Mouse (Mus musculus) olfactory bulb, adult 2 months (tissue): ENCODE measurements around the gene Ano4. TPM values are rescaled to one million over a fixed set of nuclear protein-coding genes. Genes with fewer than 3 reads are reported as not detected.

ENCODE experiments used
- H3K27ac ChIP-seq: fragments of 200-500 bp; 2 replicates; pipeline ENCODE4 v1.5.1; 2012; ENCODE audit warnings: low read depth, low read length; ENCODE audit not compliant: insufficient read depth
- H3K4me1 ChIP-seq: fragments of 200-500 bp; 2 replicates; pipeline ENCODE4 v1.6.1; 2012; ENCODE audit warnings: low read length; ENCODE audit not compliant: control insufficient read depth, insufficient read depth
- H3K4me3 ChIP-seq: fragments of 200-500 bp; 2 replicates; pipeline ENCODE4 v1.5.1; 2012; ENCODE audit warnings: mild to moderate bottlenecking, low read depth, low read length, moderate library complexity; ENCODE audit not compliant: insufficient read depth
- CTCF ChIP-seq: fragments of 200-500 bp; IDR thresholded peaks from 2 replicates; pipeline ENCODE4 v1.5.1; 2012; ENCODE audit warnings: low read depth, mild to moderate bottlenecking, low read length, moderate library complexity; ENCODE audit not compliant: insufficient read depth
- POLR2A ChIP-seq: fragments of 200-500 bp; IDR thresholded peaks from 2 replicates; pipeline ENCODE4 v1.6.1; 2012; ENCODE audit warnings: mild to moderate bottlenecking, low read depth, low read length, moderate library complexity; ENCODE audit not compliant: insufficient read depth
- WGBS: fragments of 180-500 bp; shearing (Covaris S2); methylation state at CpG from one replicate; pipeline ENCODE4 v1.1.7; 2018; 5-methylcytosine and 5-hydroxymethylcytosine counted together
- polyA plus RNA-seq: library from polyadenylated mRNA; stranded (reverse); fragments of >200 nt; gene quantifications from 2 replicates; pipeline ENCODE4 v1.2.4, GENCODE M21; 2012; ENCODE audit warnings: low replicate concordance; ENCODE audit not compliant: missing spikeins, insufficient read depth, insufficient read length

Ano4 gene
- polyA plus RNA-seq, 1 experiment = not detected

DNA sequence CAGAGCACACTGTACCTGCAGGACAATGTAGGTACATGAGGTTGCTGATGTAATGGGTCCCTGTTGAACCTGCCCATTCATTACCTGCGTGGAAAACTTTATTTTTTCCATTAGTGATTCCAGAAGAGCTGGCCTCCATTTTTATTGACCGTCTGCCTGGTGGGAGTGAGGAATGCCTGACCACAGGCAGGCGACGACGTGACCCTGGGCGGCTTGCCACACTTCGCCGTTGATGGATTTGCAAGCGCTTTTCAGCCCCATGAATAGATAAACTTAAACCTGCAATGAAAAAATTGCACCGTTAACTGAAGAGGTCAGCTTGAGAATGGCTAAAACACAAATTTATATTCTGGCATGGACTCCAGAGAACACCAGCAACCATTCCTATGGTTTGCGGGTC, 195.4 kb downstream of the Ano4 start:
- 86% methylated on average over 11 of the region's 11 CpGs for WGBS
- Histone ChIP-seq H3K4me1 (peaks cover 3% of the 10 kb centered on the region; the same call in 1 of the 2 replicates), H3K27ac (no peak overlapping the region), H3K4me3 (no peak overlapping the region)
- TF ChIP-seq POLR2A = no peak
- TF ChIP-seq CTCF = no peak

DNA sequence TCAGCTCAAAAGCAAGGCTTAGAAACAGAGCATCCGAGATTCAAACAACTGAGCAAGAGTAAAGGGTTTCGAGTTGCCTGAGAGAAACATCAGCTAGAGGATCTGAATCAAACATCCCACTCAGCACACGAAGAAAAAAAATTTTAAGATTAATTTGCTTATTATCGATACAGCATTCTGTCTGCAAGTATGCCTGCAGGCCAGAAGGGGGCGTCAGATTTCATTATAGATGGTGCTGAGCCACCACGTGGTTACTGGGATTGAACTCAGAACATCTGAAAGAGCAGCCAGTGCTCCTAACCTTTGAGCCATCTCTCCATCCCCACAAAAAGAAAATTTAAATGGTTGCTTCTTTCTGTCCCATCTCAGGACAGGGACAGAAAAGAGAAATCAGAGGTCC, 223.2 kb downstream of the Ano4 start:
- H3K4me1 ChIP-seq = peaks cover 6% of the 10 kb centered on the region; the same call in 1 of the 2 replicates
- WGBS = 47% methylated on average over 6 of the region's 6 CpGs
- H3K4me3 ChIP-seq = no peak overlapping the region
- H3K27ac ChIP-seq = no peak overlapping the region
- no peak for TF ChIP-seq CTCF
- no peak for TF ChIP-seq POLR2A

DNA sequence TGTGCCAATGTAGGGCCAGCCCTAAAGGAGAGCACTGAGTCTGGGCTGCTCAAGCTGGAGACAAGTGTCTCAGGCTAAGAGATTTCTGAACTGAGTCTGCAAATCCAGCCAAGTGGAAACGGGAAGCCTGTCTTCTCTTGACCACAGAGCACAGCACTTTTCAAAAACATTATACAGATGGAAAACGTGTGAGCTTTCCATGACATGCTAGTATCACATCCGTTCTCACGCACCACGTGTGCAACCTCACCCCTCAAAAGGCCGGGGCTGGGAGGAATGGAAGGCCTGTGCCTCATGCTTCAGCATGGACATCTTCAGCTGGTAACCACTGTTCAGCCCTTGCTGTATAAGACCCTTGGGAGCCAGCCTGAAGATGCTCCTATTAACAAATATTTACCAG, 230.2 kb downstream of the Ano4 start:
- Histone ChIP-seq H3K4me3 (no peak overlapping the region), H3K27ac (no peak overlapping the region), H3K4me1 (0 out of 2 replicates have a peak, but pooled peaks cover 2% of the 10 kb centered on the region)
- no peak for TF ChIP-seq CTCF
- TF ChIP-seq POLR2A = no peak
- WGBS = 88% methylated on average over 6 of the region's 6 CpGs

DNA sequence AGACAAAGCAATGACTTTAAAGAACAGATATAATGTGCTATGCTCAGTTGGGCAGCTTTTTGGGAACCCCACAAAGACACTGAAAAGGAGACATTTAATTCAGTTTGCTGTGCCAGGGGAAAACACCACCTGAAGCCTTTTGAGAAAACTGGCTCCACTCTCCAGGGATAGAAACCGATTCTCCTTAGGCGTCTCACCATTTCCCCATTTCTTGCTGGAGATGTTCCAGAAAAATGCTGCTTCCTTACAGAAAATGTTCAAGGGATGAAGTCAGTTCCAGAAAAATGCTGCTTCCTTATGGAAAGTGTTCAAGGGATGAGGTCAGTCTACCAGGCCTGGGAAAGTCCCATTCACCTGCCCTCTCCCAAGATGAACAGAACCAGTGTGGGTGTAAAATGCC, 233.1 kb downstream of the Ano4 start:
- H3K27ac ChIP-seq = peak overlapping the region; percentile 8; the same call in 1 of the 2 replicates
- TF ChIP-seq POLR2A = no peak
- no peak for TF ChIP-seq CTCF
- 59% methylated on average over 2 of the region's 2 CpGs for WGBS
- no peak overlapping the region for H3K4me3 ChIP-seq
- H3K4me1 ChIP-seq = 0 out of 2 replicates have a peak, but pooled peaks cover 2% of the 10 kb centered on the region

DNA sequence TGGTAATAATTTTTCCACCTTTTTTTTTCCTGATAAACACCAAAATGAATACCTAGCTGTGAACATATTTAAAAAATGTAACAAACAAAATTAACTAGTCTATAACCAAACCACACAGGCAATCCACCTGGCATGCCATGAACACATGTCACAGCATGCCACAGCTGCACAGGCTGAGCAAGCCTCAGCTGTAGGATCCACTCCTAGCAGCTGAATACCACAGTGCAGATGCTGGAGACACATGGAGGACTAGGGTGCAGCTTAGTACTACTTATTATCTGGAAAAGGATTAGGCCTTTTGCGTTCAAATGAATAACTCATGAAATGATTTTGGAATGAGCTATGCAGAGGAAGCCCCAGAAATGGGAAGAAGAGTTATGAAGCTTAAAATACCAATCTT, 233.6 kb downstream of the Ano4 start:
- no peak for TF ChIP-seq POLR2A
- TF ChIP-seq CTCF = no peak
- Histone ChIP-seq H3K27ac (0 out of 2 replicates have a peak overlapping the region, but pooled peaks have one; percentile 37), H3K4me3 (no peak overlapping the region), H3K4me1 (0 out of 2 replicates have a peak, but pooled peaks cover 2% of the 10 kb centered on the region)
- 51% methylated on average over 1 of the region's 1 CpGs for WGBS

DNA sequence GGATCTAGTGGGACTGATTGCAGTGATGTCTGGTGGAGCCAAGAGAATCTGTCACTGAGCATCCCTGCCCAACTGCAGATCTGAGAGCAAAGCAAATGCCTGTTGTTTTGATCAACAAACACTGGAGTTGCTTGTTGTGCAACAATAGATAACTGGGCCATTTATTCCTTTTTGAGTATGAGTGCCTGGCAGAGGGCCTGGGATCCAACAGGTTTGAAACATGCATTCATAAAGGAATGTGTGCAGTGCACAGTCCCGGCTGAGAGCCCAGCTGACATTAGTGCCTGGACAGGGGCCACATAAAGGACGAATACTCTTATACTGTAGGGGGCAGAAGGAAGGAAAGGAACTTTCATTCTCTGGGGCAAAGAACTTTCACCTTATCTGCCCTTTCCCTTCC, 241.0 kb downstream of the Ano4 start:
- WGBS = 37% methylated on average over 2 of the region's 2 CpGs
- H3K27ac ChIP-seq = no peak overlapping the region
- H3K4me3 ChIP-seq = no peak overlapping the region
- H3K4me1 ChIP-seq = peaks cover 2% of the 10 kb centered on the region; the same call in 1 of the 2 replicates
- TF ChIP-seq POLR2A = no peak
- no peak for TF ChIP-seq CTCF

DNA sequence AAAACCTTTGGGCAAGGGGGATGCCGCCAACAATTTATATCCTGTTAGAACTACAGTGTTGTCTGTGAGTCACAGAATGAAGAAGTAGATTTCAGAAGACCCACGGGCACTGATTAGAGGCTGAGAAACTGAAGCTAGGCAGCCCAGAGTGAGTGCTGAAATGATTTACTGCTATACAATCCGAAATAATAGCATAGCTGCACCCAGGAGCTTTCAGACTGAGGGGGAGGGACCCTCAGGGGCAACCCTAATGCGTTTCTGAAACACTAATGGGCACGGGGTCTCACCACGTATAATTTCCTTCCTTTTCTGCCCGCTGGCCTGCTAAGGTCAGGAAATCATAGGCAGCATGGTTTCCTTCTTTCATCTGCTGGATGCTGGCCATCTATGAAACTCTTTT, 242.5 kb downstream of the Ano4 start:
- Histone ChIP-seq H3K4me1 (peaks cover 2% of the 10 kb centered on the region; the same call in 1 of the 2 replicates), H3K4me3 (no peak overlapping the region), H3K27ac (no peak overlapping the region; the same call in 1 of the 2 replicates)
- 48% methylated on average over 7 of the region's 7 CpGs for WGBS
- TF ChIP-seq CTCF = no peak
- no peak for TF ChIP-seq POLR2A

DNA sequence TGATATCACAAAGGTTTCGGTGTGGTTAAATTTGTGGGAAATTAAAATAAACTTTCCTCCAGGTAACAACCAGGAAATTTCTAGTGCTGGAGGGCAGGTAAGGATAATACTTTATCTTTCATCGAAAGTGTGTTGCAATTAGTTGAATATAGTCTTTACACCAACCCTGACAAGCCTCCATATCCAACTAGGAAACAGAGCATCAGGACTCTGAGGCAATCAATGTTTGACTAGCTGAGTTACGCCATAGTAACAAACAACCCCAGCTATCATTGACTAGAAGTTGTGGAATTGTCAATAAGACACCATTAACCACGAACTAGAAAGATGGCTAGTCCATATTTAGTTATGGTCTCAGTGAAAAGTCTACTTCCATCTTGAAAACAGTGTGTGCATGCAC, 246.4 kb downstream of the Ano4 start:
- Histone ChIP-seq H3K27ac (no peak overlapping the region), H3K4me1 (peaks cover 2% of the 10 kb centered on the region; the same call in 1 of the 2 replicates), H3K4me3 (no peak overlapping the region)
- WGBS = 81% methylated on average over 4 of the region's 4 CpGs
- TF ChIP-seq CTCF (no peak), POLR2A (no peak)

DNA sequence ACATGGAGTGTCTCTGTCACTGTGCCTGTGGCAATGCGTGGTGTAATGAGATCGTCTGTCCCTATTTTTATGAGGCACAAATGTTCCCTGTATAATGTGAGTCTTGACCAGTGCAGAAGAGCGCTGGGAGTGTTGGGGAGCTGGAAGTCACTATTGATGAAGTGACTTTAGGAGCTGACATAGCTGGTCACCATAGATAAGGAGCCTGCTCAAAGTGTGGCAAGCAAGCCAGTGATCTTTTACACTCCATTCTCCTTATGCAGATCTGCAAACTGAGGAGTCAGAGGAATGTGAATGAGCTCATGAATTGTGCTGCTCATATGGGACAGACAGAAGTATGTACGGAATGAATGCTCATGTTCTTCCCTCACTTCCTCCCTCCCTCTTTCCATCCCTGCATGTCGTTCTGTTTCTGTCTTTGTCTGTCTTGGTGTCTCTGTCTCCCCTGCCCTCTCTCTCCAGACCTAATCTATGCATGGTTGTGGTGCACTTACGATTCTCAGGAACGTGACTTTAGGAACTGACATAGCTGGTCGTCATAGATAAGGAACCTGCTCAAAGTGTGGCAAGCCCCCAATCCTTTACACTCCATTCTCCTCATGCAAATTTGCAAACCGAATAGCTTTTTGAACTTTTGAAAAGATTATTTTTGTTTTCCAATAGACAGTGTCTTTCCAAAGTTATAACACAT, 252.1 kb downstream of the Ano4 start:
- no peak overlapping the region for H3K27ac ChIP-seq
- 82% methylated on average over 9 of the region's 9 CpGs for WGBS
- H3K4me1 ChIP-seq = no peaks in the 10 kb centered on the region
- H3K4me3 ChIP-seq = no peak overlapping the region
- TF ChIP-seq POLR2A (no peak), CTCF (no peak)

DNA sequence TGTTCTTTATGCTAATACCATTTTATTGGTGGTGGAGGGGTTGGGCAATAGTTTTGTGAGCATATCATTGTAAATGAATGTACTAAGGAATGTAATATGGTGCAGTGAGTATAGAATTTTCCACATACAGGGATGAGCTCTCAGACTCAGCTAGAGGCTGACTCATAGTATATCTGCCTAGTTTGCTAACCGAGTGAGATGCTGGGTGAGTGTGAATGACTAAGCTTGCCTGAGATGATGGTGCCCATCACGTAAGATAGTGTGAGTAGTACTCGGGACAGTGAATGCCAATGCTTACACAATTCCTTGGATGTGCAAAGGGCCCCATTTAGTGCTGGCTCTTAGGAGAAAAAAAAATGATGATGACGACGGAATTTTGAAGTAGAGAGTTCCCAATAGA, 267.1 kb downstream of the Ano4 start:
- TF ChIP-seq POLR2A (no peak), CTCF (no peak)
- Histone ChIP-seq H3K27ac (no peak overlapping the region), H3K4me3 (no peak overlapping the region), H3K4me1 (no peaks in the 10 kb centered on the region)
- 80% methylated on average over 5 of the region's 5 CpGs for WGBS
